Mouse (Mus musculus): Measurements from ENCODE around the gene Map3k3.

The Map3k3 gene

GRCm38 (mm10) chr11:106083708-106084701, at the start of gene Map3k3:
TSS of gene Map3k3 (plus strand) at chr11:106084613.
- DNase-seq (ENCODE audit: low spot score), result peak; percentile 99

GRCm38 (mm10) chr11:106034986-106035385, 49.4 kb upstream of the Map3k3 start:
- no peak for DNase-seq (ENCODE audit: low spot score)

GRCm38 (mm10) chr11:106036548-106037417, 47.6 kb upstream of the Map3k3 start, which contains the start of gene Dcaf7:
TSS of gene Dcaf7 (plus strand) at chr11:106036872.
- peak; percentile 97 for DNase-seq (ENCODE audit: low spot score)

- DNase-seq (ENCODE audit: low spot score), result peak; percentile 90
Measured at GRCm38 (mm10) chr11:106037418-106037751, 47.0 kb upstream of the Map3k3 start.

GRCm38 (mm10) chr11:106044349-106044748, 40.1 kb upstream of the Map3k3 start:
- DNase-seq (ENCODE audit: low spot score), result no peak

- no peak for DNase-seq (ENCODE audit: low spot score)
Measured at GRCm38 (mm10) chr11:106045256-106045655, 39.2 kb upstream of the Map3k3 start.

GRCm38 (mm10) chr11:106045780-106046179, 38.6 kb upstream of the Map3k3 start:
- no peak for DNase-seq (ENCODE audit: low spot score)

- DNase-seq (ENCODE audit: low spot score), result no peak
Measured at GRCm38 (mm10) chr11:106046584-106046983, 37.8 kb upstream of the Map3k3 start.

- no peak for DNase-seq (ENCODE audit: low spot score)
Measured at GRCm38 (mm10) chr11:106053921-106054320, 30.5 kb upstream of the Map3k3 start.

GRCm38 (mm10) chr11:106054600-106054999, 29.8 kb upstream of the Map3k3 start:
- DNase-seq (ENCODE audit: low spot score), result no peak

- no peak for DNase-seq (ENCODE audit: low spot score)
Measured at GRCm38 (mm10) chr11:106055341-106055740, 29.1 kb upstream of the Map3k3 start.

GRCm38 (mm10) chr11:106056819-106057491, 27.5 kb upstream of the Map3k3 start:
- no peak for DNase-seq (ENCODE audit: low spot score)

- DNase-seq (ENCODE audit: low spot score), result no peak
Measured at GRCm38 (mm10) chr11:106058020-106058419, 26.4 kb upstream of the Map3k3 start.

GRCm38 (mm10) chr11:106060549-106060948, 23.9 kb upstream of the Map3k3 start:
- no peak for DNase-seq (ENCODE audit: low spot score)

- DNase-seq (ENCODE audit: low spot score), result no peak
Measured at GRCm38 (mm10) chr11:106061311-106061710, 23.1 kb upstream of the Map3k3 start.

- DNase-seq (ENCODE audit: low spot score), result no peak
Measured at GRCm38 (mm10) chr11:106063756-106064155, 20.7 kb upstream of the Map3k3 start.

- no peak for DNase-seq (ENCODE audit: low spot score)
Measured at GRCm38 (mm10) chr11:106065073-106065922, 19.1 kb upstream of the Map3k3 start.

- DNase-seq (ENCODE audit: low spot score), result peak; percentile 97
Measured at GRCm38 (mm10) chr11:106065923-106066571, 18.4 kb upstream of the Map3k3 start, which contains the start of gene Taco1. TSS of gene Taco1 (plus strand) at chr11:106066061.

- DNase-seq (ENCODE audit: low spot score), result peak; percentile 38
Measured at GRCm38 (mm10) chr11:106066616-106067015, 17.8 kb upstream of the Map3k3 start.

- DNase-seq (ENCODE audit: low spot score), result no peak
Measured at GRCm38 (mm10) chr11:106073774-106074173, 10.6 kb upstream of the Map3k3 start.

All from MN1 (cell line).